Mouse (Mus musculus) spleen, adult 2 months (tissue): ENCODE measurements around the gene Fastk. TPM values are rescaled to one million over a fixed set of nuclear protein-coding genes. Genes with fewer than 3 reads are reported as not detected.

ENCODE experiments used
- DNase-seq, 2 experiments: peaks; one replicate each; pipeline versions ENCODE4 v3.0.0 to v3.0.0-alpha.2; 2012 to 2021; ENCODE audit warnings: low spot score in 2 of 2, low read depth in 1 of 2
- H3K27ac ChIP-seq: fragments of 200-500 bp; 2 replicates; pipeline ENCODE4 v1.5.1; 2012; ENCODE audit warnings: low read length, inconsistent platforms; ENCODE audit not compliant: insufficient read depth
- H3K27me3 ChIP-seq: fragments of 200-500 bp; 2 replicates; pipeline ENCODE4 v1.6.1; 2012; ENCODE audit warnings: mild to moderate bottlenecking, moderate library complexity, low read length, inconsistent platforms; ENCODE audit not compliant: control insufficient read depth, insufficient read depth
- H3K36me3 ChIP-seq: fragments of 200-500 bp; 2 replicates; pipeline ENCODE4 v1.6.1; 2012; ENCODE audit warnings: mild to moderate bottlenecking, low read length, inconsistent platforms; ENCODE audit not compliant: control insufficient read depth, insufficient read depth
- H3K4me1 ChIP-seq: fragments of 200-500 bp; 2 replicates; pipeline ENCODE4 v1.6.1; 2011; ENCODE audit warnings: inconsistent platforms; ENCODE audit not compliant: control insufficient read depth, insufficient read depth, insufficient read length
- H3K4me3 ChIP-seq: fragments of 200-500 bp; 2 replicates; pipeline ENCODE4 v1.5.1; 2011; ENCODE audit warnings: mild to moderate bottlenecking, inconsistent platforms; ENCODE audit not compliant: insufficient read depth, insufficient read length; ENCODE audit errors: extremely low read depth
- CTCF ChIP-seq: fragments of 200-500 bp; IDR thresholded peaks from 2 replicates; pipeline ENCODE4 v1.5.1; 2011; ENCODE audit warnings: mild to moderate bottlenecking, inconsistent platforms; ENCODE audit not compliant: insufficient read depth, insufficient read length, insufficient replicate concordance; ENCODE audit errors: extremely low read depth
- POLR2A ChIP-seq: fragments of 200-500 bp; IDR thresholded peaks from 2 replicates; pipeline ENCODE4 v1.6.1; 2011; ENCODE audit warnings: low read depth, low read length, inconsistent platforms
- WGBS: fragments of 180-500 bp; shearing (Covaris S2); methylation state at CpG from one replicate; pipeline ENCODE4 v1.1.7; 2018; 5-methylcytosine and 5-hydroxymethylcytosine counted together
- polyA plus RNA-seq: library from polyadenylated mRNA; depleted of rRNA; stranded (reverse); fragments of >200 nt; gene quantifications from 2 replicates; pipeline ENCODE4 v1.2.3, GENCODE M21; 2012

Fastk gene
- polyA plus RNA-seq, 1 experiment: 170 TPM

- Histone ChIP-seq H3K36me3 (peaks cover 3% of the 10 kb centered on the region), H3K27ac (peak overlapping the region; percentile 95), H3K4me1 (peaks cover 10% of the 10 kb centered on the region; the same call in 1 of the 2 replicates), H3K27me3 (no peaks in the 10 kb centered on the region), H3K4me3 (peak overlapping the region; percentile 88)
- no peak; the same call in 1 of the 2 replicates for TF ChIP-seq POLR2A
- no peak for TF ChIP-seq CTCF
- DNase-seq: peak in 1 of 2 experiments; percentile 21
- 10% methylated on average over 21 of the region's 21 CpGs for WGBS
Observed at GRCm38 (mm10) chr5:24424004-24424781, 20.9 kb downstream of the Fastk start.

- peak within 1 kb of the TSS; percentile 95 for H3K27ac ChIP-seq
- H3K4me3 ChIP-seq: peak within 1 kb of the TSS; percentile 88
- no peaks in the 10 kb centered on the region for H3K27me3 ChIP-seq
- under 1% methylated on average over 46 of the region's 46 CpGs for WGBS
- TF ChIP-seq CTCF: no peak
- TF ChIP-seq POLR2A: peak; percentile 55
- DNase-seq: peak; percentile 97 to 98
- peaks cover 3% of the 10 kb centered on the region for H3K36me3 ChIP-seq
- peaks cover 10% of the 10 kb centered on the region; the same call in 1 of the 2 replicates for H3K4me1 ChIP-seq
Observed at GRCm38 (mm10) chr5:24423129-24424003, 21.7 kb downstream of the Fastk start, which contains the start of the genes Cdk5 and Slc4a2. Gene Cdk5, minus strand, starts transcription at chr5:24423530. Gene Slc4a2, plus strand, starts transcription at chr5:24423837.

- no peak overlapping the region for H3K4me3 ChIP-seq
- 94% methylated on average over 9 of the region's 9 CpGs for WGBS
- H3K4me1 ChIP-seq: peaks cover 3% of the 10 kb centered on the region; the same call in 1 of the 2 replicates
Observed at GRCm38 (mm10) chr5:24420381-24420780, 24.7 kb downstream of the Fastk start.

GRCm38 (mm10) chr5:24417587-24417986, 27.5 kb downstream of the Fastk start:
- no peak overlapping the region for H3K27ac ChIP-seq
- peaks cover 3% of the 10 kb centered on the region; the same call in 1 of the 2 replicates for H3K4me1 ChIP-seq
- DNase-seq: no peak
- TF ChIP-seq POLR2A (no peak), CTCF (no peak)
- H3K36me3 ChIP-seq: peaks cover 3% of the 10 kb centered on the region
- no peaks in the 10 kb centered on the region for H3K27me3 ChIP-seq
- H3K4me3 ChIP-seq: no peak overlapping the region
- WGBS: 94% methylated on average over 10 of the region's 10 CpGs

More at GRCm38 (mm10) chr5:24420381-24420780, 24.7 kb downstream of the Fastk start:
- H3K27me3 ChIP-seq: no peaks in the 10 kb centered on the region
- H3K36me3 ChIP-seq: peaks cover 3% of the 10 kb centered on the region
- TF ChIP-seq CTCF: no peak
- no peak for TF ChIP-seq POLR2A
- DNase-seq: no peak
- H3K27ac ChIP-seq: no peak overlapping the region

- Histone ChIP-seq H3K36me3 (peaks cover 3% of the 10 kb centered on the region), H3K27me3 (no peaks in the 10 kb centered on the region), H3K27ac (no peak overlapping the region), H3K4me3 (no peak overlapping the region), H3K4me1 (peaks cover 3% of the 10 kb centered on the region; the same call in 1 of the 2 replicates)
- peak; percentile 50 to 58 for DNase-seq
- peak; percentile 46; the same call in 1 of the 2 replicates for TF ChIP-seq CTCF
- TF ChIP-seq POLR2A: no peak
- WGBS: 18% methylated on average over 21 of the region's 21 CpGs
Observed at GRCm38 (mm10) chr5:24416222-24416736, 28.8 kb downstream of the Fastk start.

- no peaks in the 10 kb centered on the region; the same call in 1 of the 2 replicates for H3K36me3 ChIP-seq
- 86% methylated on average over 13 of the region's 13 CpGs for WGBS
- H3K4me1 ChIP-seq: peaks cover 3% of the 10 kb centered on the region; the same call in 1 of the 2 replicates
- no peak overlapping the region for H3K4me3 ChIP-seq
- no peak for DNase-seq
- TF ChIP-seq CTCF (no peak), POLR2A (no peak)
- no peaks in the 10 kb centered on the region for H3K27me3 ChIP-seq
- no peak overlapping the region for H3K27ac ChIP-seq
Observed at GRCm38 (mm10) chr5:24413938-24414337, 31.1 kb downstream of the Fastk start.
